35 mouse cellular contexts compared by ENCODE assay signal in genomic region chr5:104077508-104077907, GRCm38 (mm10). TPM values are rescaled to one million over a fixed set of nuclear protein-coding genes. Genes with fewer than 3 reads are reported as not detected.
DNase-seq lines count a peak whose midpoint lies in the region; ATAC-seq and TF ChIP-seq lines count a peak whose summit lies in the region.
"Had no signal": no experiment of that assay in that cellular context is flagged by ENCODE, and none has a peak within 500 bp of the region (broad histone marks: within the 10 kb centered on the region; RNA-seq: fewer than 3 reads in every experiment).

Gene Gm17660, minus strand, starts transcription at chr5:104077608.

- no peaks in the 10 kb centered on the region for H3K36me3 ChIP-seq in hindbrain, postnatal 0 days (ENCODE audit: insufficient read depth, low read length)
- no peaks in the 10 kb centered on the region; the same call in 1 of the 2 replicates for H3K36me3 ChIP-seq in hindbrain, embryonic 14.5 days (replicated peaks; ENCODE audit: control insufficient read depth, insufficient read depth)
- H3K36me3 ChIP-seq: embryonic facial prominence, embryonic 12.5 days; G1E; heart, embryonic 15.5 days; hindbrain, embryonic 13.5 days; kidney, embryonic 15.5 days; midbrain, embryonic 13.5 days; stomach, embryonic 15.5 days had no signal

- WGBS in hindbrain, postnatal 0 days = 94% methylated on average over 7 of the region's 7 CpGs
- 97% methylated on average over 7 of the region's 7 CpGs for WGBS in hindbrain, embryonic 14.5 days

- peak; percentile 24 for DNase-seq in heart, adult 11 months
- no peak for DNase-seq in heart, postnatal 14 days
- DNase-seq in hindbrain, postnatal 0 days (ENCODE audit: low spot score) = no peak
- no peak for DNase-seq in hindbrain, embryonic 14.5 days (ENCODE audit: low spot score)
- peak; percentile 22 for DNase-seq in testis, postnatal 10 days (ENCODE audit: low spot score)
- no peak for DNase-seq in testis, postnatal 14 days (ENCODE audit: low spot score)
- DNase-seq in urinary bladder, postnatal 14 days (ENCODE audit: low spot score) = no peak
- no peak for DNase-seq in ovary, postnatal 36 days (ENCODE audit: low spot score)
- DNase-seq: adrenal gland, postnatal 10 days; cerebellum, adult 8-10 months; embryo, embryonic 11 days; gastrocnemius, postnatal 14 days; heart, postnatal 36 days; kidney, adult 18-20 months; kidney, postnatal 25 days; liver; lung, adult 2 months; lung, postnatal 10 days; right cerebral cortex, postnatal 25 days had no signal

- H3K4me3 ChIP-seq in hindbrain, postnatal 0 days (ENCODE audit: low read length) = no peak within 1 kb of the TSS
- no peak within 1 kb of the TSS for H3K4me3 ChIP-seq in hindbrain, embryonic 14.5 days (replicated peaks; ENCODE audit: low read length)
- H3K4me3 ChIP-seq: embryonic facial prominence, embryonic 12.5 days; heart, embryonic 15.5 days; hindbrain, embryonic 13.5 days; kidney, embryonic 15.5 days; midbrain, embryonic 13.5 days; stomach, embryonic 15.5 days had no signal

- 0 out of 2 replicates have a peak, but pooled peaks cover 6% of the 10 kb centered on the region for H3K4me1 ChIP-seq in hindbrain, postnatal 0 days (ENCODE audit: insufficient read depth, low read length)
- H3K4me1 ChIP-seq in hindbrain, embryonic 14.5 days (replicated peaks; ENCODE audit: control insufficient read depth, insufficient read depth, low read length) = peaks cover 3% of the 10 kb centered on the region; the same call in 1 of the 2 replicates

- TF ChIP-seq CTCF in hindbrain, postnatal 0 days (IDR thresholded peaks at IDR 0.05; ENCODE audit: low read depth) = no peak

- ATAC-seq in hindbrain, postnatal 0 days = no peak
- no peak for ATAC-seq in hindbrain, embryonic 14.5 days (ENCODE audit: low FRiP score)
- ATAC-seq: forebrain, embryonic 14.5 days; midbrain, embryonic 13.5 days; Patski had no signal

- peak within 1 kb of the TSS; percentile 18 for H3K27ac ChIP-seq in hindbrain, postnatal 0 days
- no peak within 1 kb of the TSS for H3K27ac ChIP-seq in hindbrain, embryonic 14.5 days
- H3K27ac ChIP-seq: embryonic facial prominence, embryonic 12.5 days; heart, embryonic 15.5 days; hindbrain, embryonic 13.5 days; kidney, embryonic 15.5 days; liver, embryonic 14.5 days; macrophage; midbrain, embryonic 13.5 days; stomach, embryonic 15.5 days had no signal

- intact Hi-C loops in heart, postnatal 14 days (cut with DNase I) = no loop called here

- H3K9me3 ChIP-seq in hindbrain, postnatal 0 days (ENCODE audit: low read length) = no peaks in the 10 kb centered on the region
- no peaks in the 10 kb centered on the region for H3K9me3 ChIP-seq in hindbrain, embryonic 14.5 days (ENCODE audit: control insufficient read depth, low read length)
- H3K9me3 ChIP-seq: embryonic facial prominence, embryonic 12.5 days; G1E; heart, embryonic 15.5 days; hindbrain, embryonic 13.5 days; kidney, embryonic 15.5 days; midbrain, embryonic 13.5 days; stomach, embryonic 15.5 days had no signal

- no peak within 1 kb of the TSS for H3K4me2 ChIP-seq in hindbrain, postnatal 0 days (ENCODE audit: low read depth, low read length)
- H3K4me2 ChIP-seq in hindbrain, embryonic 14.5 days (replicated peaks) = no peak within 1 kb of the TSS
- H3K4me2 ChIP-seq: embryonic facial prominence, embryonic 12.5 days; heart, embryonic 15.5 days; hindbrain, embryonic 13.5 days; kidney, embryonic 15.5 days; midbrain, embryonic 13.5 days; stomach, embryonic 15.5 days had no signal

- no peaks in the 10 kb centered on the region for H3K27me3 ChIP-seq in hindbrain, postnatal 0 days (ENCODE audit: insufficient read depth, low read length)
- H3K27me3 ChIP-seq in hindbrain, embryonic 14.5 days (ENCODE audit: control insufficient read depth, insufficient read depth, low read length) = no peaks in the 10 kb centered on the region; the same call in 1 of the 2 replicates
- H3K27me3 ChIP-seq: embryonic facial prominence, embryonic 12.5 days; heart, embryonic 15.5 days; hindbrain, embryonic 13.5 days; kidney, embryonic 15.5 days; stomach, embryonic 15.5 days had no signal

- no peak within 1 kb of the TSS for H3K9ac ChIP-seq in hindbrain, postnatal 0 days (replicated peaks; ENCODE audit: low read length)
- no peak within 1 kb of the TSS for H3K9ac ChIP-seq in hindbrain, embryonic 14.5 days
- H3K9ac ChIP-seq: embryonic facial prominence, embryonic 12.5 days; heart, embryonic 15.5 days; hindbrain, embryonic 13.5 days; kidney, embryonic 15.5 days; liver, embryonic 14.5 days; midbrain, embryonic 13.5 days; stomach, embryonic 15.5 days had no signal

RNA-seq across cellular contexts. Expression of gene Gm17660, which starts in this region (rescaled TPM):
- not detected for total RNA-seq in heart, postnatal 14 days (2021)
- total RNA-seq in hindbrain, postnatal 0 days (2014; rRNA removed) = 0.58 TPM in 1 of 2 replicates, not detected in the other
- polyA plus RNA-seq in hindbrain, postnatal 0 days (2015; fragmentation: Nextera tagmentation; extraction: Ambion mirVana) = 0.61 TPM in 1 of 2 replicates, not detected in the other
- polyA plus RNA-seq in hindbrain, embryonic 14.5 days (2014; fragmentation: Nextera tagmentation; extraction: Ambion mirVana) = not detected in 2 replicates
- total RNA-seq: adrenal gland, postnatal 10 days; G1E; gastrocnemius, postnatal 14 days; granulocyte monocyte progenitor cell, adult 5-6 weeks; heart, postnatal 36 days; layer of hippocampus, adult 18-20 months; left cerebral cortex, adult 8-10 months; megakaryocyte-erythroid progenitor cell, adult 5-6 weeks had no signal
- polyA plus RNA-seq: embryonic facial prominence, embryonic 12.5 days; G1E; hindbrain, embryonic 13.5 days; liver, embryonic 14.5 days; lung, adult 2 months; macrophage; midbrain, embryonic 13.5 days; Patski; stomach, embryonic 15.5 days; urinary bladder, adult 2 months had no signal

Comparison
In these comparisons a context has a peak if more than half of its experiments do, and no peak if none do; other contexts are left out.
1. DNase-seq: peak in heart, adult 11 months (single experiment) and testis, postnatal 10 days (single experiment); none in heart, postnatal 14 days (0 of 2), hindbrain, postnatal 0 days (single experiment), hindbrain, embryonic 14.5 days (single experiment), testis, postnatal 14 days (single experiment), urinary bladder, postnatal 14 days (single experiment) and ovary, postnatal 36 days (single experiment).